Mouse (Mus musculus) limb, embryonic 14.5 days (tissue): Measurements from ENCODE around the gene Plxna4. TPM values are rescaled to one million over a fixed set of nuclear protein-coding genes. Genes with fewer than 3 reads are reported as not detected.

Source experiments
- ATAC-seq: fragments of 200-750 bp; cut with Nextera tagmentation; 2 replicates; pipeline ENCODE4 v1.8.0; 2017; ENCODE audit warnings: low read depth, moderate number of reproducible peaks, moderate TSS enrichment; ENCODE audit not compliant: low FRiP score
- DNase-seq: peaks from one replicate; pipeline ENCODE4 v3.0.0-alpha.2; 2015; ENCODE audit warnings: low spot score
- H3K27ac ChIP-seq: fragments of 300-500 bp; sonication (generic); replicated peaks from 2 replicates; pipeline ENCODE4 v1.5.1; 2014; ENCODE audit warnings: low read depth, mild to moderate bottlenecking, low read length, moderate library complexity, mixed read lengths
- H3K27me3 ChIP-seq: fragments of 300-500 bp; sonication (generic); 2 replicates; pipeline ENCODE4 v1.6.1; 2014; ENCODE audit warnings: low read length, mixed read lengths; ENCODE audit not compliant: control insufficient read depth, insufficient read depth
- H3K36me3 ChIP-seq: fragments of 300-500 bp; sonication (generic); 2 replicates; pipeline ENCODE4 v1.6.1; 2014; ENCODE audit warnings: mild to moderate bottlenecking, low read length, moderate library complexity, mixed read lengths; ENCODE audit not compliant: control insufficient read depth, insufficient read depth
- H3K4me1 ChIP-seq: fragments of 300-500 bp; sonication (generic); 2 replicates; pipeline ENCODE4 v1.6.1; 2014; ENCODE audit warnings: antibody characterized with exemption, low read length, mixed read lengths; ENCODE audit not compliant: control insufficient read depth, insufficient read depth
- H3K4me2 ChIP-seq: fragments of 300-500 bp; sonication (generic); replicated peaks from 2 replicates; pipeline ENCODE4 v1.6.1; 2014; ENCODE audit warnings: low read depth, mild to moderate bottlenecking, low read length, moderate library complexity; ENCODE audit not compliant: severe bottlenecking
- H3K4me3 ChIP-seq: fragments of 300-500 bp; sonication (generic); replicated peaks from 2 replicates; pipeline ENCODE4 v1.5.1; 2014; ENCODE audit warnings: low read length
- H3K9ac ChIP-seq: fragments of 300-500 bp; sonication (generic); 2 replicates; pipeline ENCODE4 v1.6.1; 2014; ENCODE audit warnings: mild to moderate bottlenecking, low read depth, low read length, moderate library complexity; ENCODE audit not compliant: severe bottlenecking
- H3K9me3 ChIP-seq: fragments of 300-500 bp; sonication (generic); 2 replicates; pipeline ENCODE4 v1.6.1; 2016; ENCODE audit warnings: low read length; ENCODE audit not compliant: control insufficient read depth
- POLR2A ChIP-seq: fragments of 200-500 bp; IDR thresholded peaks from 2 replicates; pipeline ENCODE4 v1.8.0; 2012; ENCODE audit warnings: inconsistent platforms, mild to moderate bottlenecking, moderate library complexity, borderline replicate concordance; ENCODE audit not compliant: insufficient read depth, insufficient read length; ENCODE audit errors: extremely low read depth
- WGBS: fragments of 180-500 bp; shearing (Covaris S2); extraction: QIAGEN DNeasy Blood & Tissue Kit; methylation state at CpG from one replicate; pipeline ENCODE4 v1.1.7; 2014; 5-methylcytosine and 5-hydroxymethylcytosine counted together
- polyA plus RNA-seq, 2 experiments: library from polyadenylated mRNA; depleted of rRNA in 1 of 2; stranded (reverse) in 1 of 2; unstranded in 1 of 2; fragments of >200 nt; fragmentation: Nextera tagmentation in 1 of 2; extraction: Ambion mirVana in 1 of 2; gene quantifications; 2 replicates each; pipeline versions ENCODE4 v1.2.1 to v1.2.3; 2012 to 2014

The Plxna4 gene
- polyA plus RNA-seq, 2 experiments, result 4.4 to 6.4 TPM

- WGBS, result 23% methylated on average over 10 of the region's 10 CpGs
- ATAC-seq (peak; percentile 34), DNase-seq (peak; percentile 55)
- Histone ChIP-seq H3K4me2 (peak overlapping the region; percentile 30), H3K27ac (no peak overlapping the region), H3K9ac (no peak overlapping the region), H3K4me3 (no peak overlapping the region), H3K9me3 (no peaks in the 10 kb centered on the region), H3K4me1 (peaks cover 11% of the 10 kb centered on the region; the same call in 1 of the 2 replicates), H3K27me3 (no peaks in the 10 kb centered on the region), H3K36me3 (no peaks in the 10 kb centered on the region)
- TF ChIP-seq POLR2A, result no peak
These were observed 336.3 kb downstream of the Plxna4 start for GRCm38 (mm10) chr6:32251674-32252073.

- WGBS, result 63% methylated on average over 6 of the region's 6 CpGs
- no peak overlapping the region for H3K9ac ChIP-seq
- no peaks in the 10 kb centered on the region for H3K27me3 ChIP-seq
- DNase-seq (no peak), ATAC-seq (no peak; the same call in 1 of the 2 replicates)
- H3K4me1 ChIP-seq, result no peaks in the 10 kb centered on the region
- no peaks in the 10 kb centered on the region for H3K36me3 ChIP-seq
- H3K9me3 ChIP-seq, result no peaks in the 10 kb centered on the region
- TF ChIP-seq POLR2A, result no peak
- no peak overlapping the region for H3K27ac ChIP-seq
- no peak overlapping the region for H3K4me3 ChIP-seq
- H3K4me2 ChIP-seq, result no peak overlapping the region
These were observed 342.0 kb downstream of the Plxna4 start for GRCm38 (mm10) chr6:32246036-32246435.

GRCm38 (mm10) chr6:32243040-32243439, 345.0 kb downstream of the Plxna4 start:
- ATAC-seq (no peak), DNase-seq (no peak)
- WGBS, result 58% methylated on average over 2 of the region's 2 CpGs
- TF ChIP-seq POLR2A, result no peak
- no peak overlapping the region for H3K9ac ChIP-seq
- H3K36me3 ChIP-seq, result no peaks in the 10 kb centered on the region
- H3K4me3 ChIP-seq, result no peak overlapping the region
- H3K4me2 ChIP-seq, result no peak overlapping the region
- H3K27me3 ChIP-seq, result no peaks in the 10 kb centered on the region
- no peaks in the 10 kb centered on the region for H3K9me3 ChIP-seq
- no peak overlapping the region for H3K27ac ChIP-seq
- no peaks in the 10 kb centered on the region for H3K4me1 ChIP-seq

GRCm38 (mm10) chr6:32231383-32231782, 356.6 kb downstream of the Plxna4 start:
- no peak for DNase-seq

GRCm38 (mm10) chr6:32226636-32227035, 361.4 kb downstream of the Plxna4 start:
- no peak for ATAC-seq
- TF ChIP-seq POLR2A, result no peak
- 28% methylated on average over 1 of the region's 1 CpGs for WGBS

More at GRCm38 (mm10) chr6:32231383-32231782, 356.6 kb downstream of the Plxna4 start:
- Histone ChIP-seq H3K9me3 (no peaks in the 10 kb centered on the region), H3K4me3 (no peak overlapping the region), H3K27ac (no peak overlapping the region), H3K36me3 (no peaks in the 10 kb centered on the region), H3K4me1 (peaks cover 4% of the 10 kb centered on the region; the same call in 1 of the 2 replicates), H3K27me3 (no peaks in the 10 kb centered on the region), H3K4me2 (no peak overlapping the region), H3K9ac (no peak overlapping the region)
- no peak for TF ChIP-seq POLR2A
- 39% methylated on average over 2 of the region's 2 CpGs for WGBS
- no peak for ATAC-seq

More at GRCm38 (mm10) chr6:32226636-32227035, 361.4 kb downstream of the Plxna4 start:
- Histone ChIP-seq H3K4me2 (no peak overlapping the region), H3K4me1 (peaks cover 3% of the 10 kb centered on the region; the same call in 1 of the 2 replicates), H3K27me3 (no peaks in the 10 kb centered on the region), H3K27ac (no peak overlapping the region), H3K4me3 (no peak overlapping the region), H3K36me3 (no peaks in the 10 kb centered on the region), H3K9me3 (no peaks in the 10 kb centered on the region), H3K9ac (no peak overlapping the region)
- DNase-seq, result no peak
